Mouse (Mus musculus): Measurements from ENCODE around the gene Pik3r6.

GRCm38 (mm10) chr11:68566447-68567059 is 63.7 kb downstream of the Pik3r6 start:
- TF ChIP-seq CTCF (IDR thresholded peaks at IDR 0.05; ENCODE audit: control insufficient read depth, insufficient read depth, insufficient replicate concordance, low read depth, low read length): peak; percentile 53; the same call in 1 of the 2 replicates
- TF ChIP-seq POLR2A (IDR thresholded peaks at IDR 0.05; ENCODE audit: control insufficient read depth, low read depth, low read length): no peak

Measured in testis, adult 2 months (tissue).